Mouse (Mus musculus) E14TG2a.4 (cell line): ENCODE measurements around the gene Sema5a.

Experiments used
- H3K27me3 ChIP-seq: 2 replicates; pipeline ENCODE4 v1.6.1; 2014; ENCODE audit warnings: low read length, control low read depth; ENCODE audit not compliant: insufficient read depth
- H3K36me3 ChIP-seq: 2 replicates; pipeline ENCODE4 v1.6.1; 2014; ENCODE audit warnings: low read length, control low read depth; ENCODE audit not compliant: insufficient read depth
- H3K4me1 ChIP-seq: replicated peaks from 2 replicates; pipeline ENCODE4 v1.6.1; 2014; ENCODE audit warnings: low read depth, low read length, control low read depth
- H3K4me3 ChIP-seq: replicated peaks from 2 replicates; pipeline ENCODE4 v1.5.1; 2014; ENCODE audit warnings: mild to moderate bottlenecking, low read length
- H3K9me3 ChIP-seq: 2 replicates; pipeline ENCODE4 v1.6.1; 2014; ENCODE audit warnings: low read length, control low read depth
- CTCF ChIP-seq: conservative IDR thresholded peaks from 2 replicates; pipeline ENCODE4 v1.5.1; 2014; ENCODE audit warnings: low read length
- NANOG ChIP-seq: IDR thresholded peaks from 2 replicates; pipeline ENCODE4 v1.6.1; 2014; ENCODE audit warnings: borderline replicate concordance, low read length, mixed read lengths
- POU5F1 ChIP-seq: IDR thresholded peaks from 2 replicates; pipeline ENCODE4 v1.6.1; 2014; ENCODE audit warnings: low read length, borderline replicate concordance

The Sema5a gene

DNA sequence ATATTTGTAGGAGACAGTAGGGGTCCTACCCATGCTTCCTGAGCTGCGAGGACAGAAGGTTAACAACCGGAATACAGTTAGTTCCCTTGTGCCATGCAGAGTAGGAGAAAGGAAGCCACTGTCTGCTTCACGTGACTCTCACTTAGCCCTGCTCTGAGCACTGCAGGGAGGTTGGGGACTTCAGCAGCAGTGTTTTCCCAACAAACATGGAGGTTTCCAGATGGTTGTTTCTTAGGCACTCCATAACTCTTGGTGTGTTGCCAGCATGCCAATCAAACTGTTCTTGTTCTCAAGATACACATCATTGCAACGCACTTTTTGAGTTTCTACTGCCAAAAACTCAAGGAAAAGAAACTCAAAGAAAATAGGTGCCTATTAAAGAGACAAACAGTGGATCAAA lies 440.5 kb downstream of the Sema5a start:
- no peaks in the 10 kb centered on the region for H3K4me1 ChIP-seq
- no peak for TF ChIP-seq POU5F1
- no peak for TF ChIP-seq CTCF
- no peak for TF ChIP-seq NANOG
- H3K36me3 ChIP-seq, result no peaks in the 10 kb centered on the region
- H3K9me3 ChIP-seq, result peaks cover 3% of the 10 kb centered on the region; the same call in 1 of the 2 replicates
- H3K27me3 ChIP-seq, result no peaks in the 10 kb centered on the region
- H3K4me3 ChIP-seq, result no peak overlapping the region

DNA sequence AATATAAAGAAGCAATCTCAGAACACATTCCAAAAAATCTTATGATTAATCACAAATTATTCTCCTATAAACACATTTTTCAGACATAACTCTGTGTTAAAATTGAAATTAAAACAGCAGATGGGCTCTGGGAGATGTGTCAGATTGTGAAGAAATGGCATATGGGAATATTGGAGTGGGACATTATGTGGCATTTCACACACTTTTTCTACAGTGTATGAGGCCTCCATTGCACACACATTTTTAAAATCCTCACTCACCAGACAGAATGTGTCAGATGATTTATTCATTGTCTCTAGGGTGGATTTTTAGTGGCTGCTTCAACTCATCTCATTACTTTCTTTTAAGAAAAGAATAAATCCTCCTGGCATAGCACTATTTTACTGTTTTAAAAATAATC lies 446.4 kb downstream of the Sema5a start:
- H3K36me3 ChIP-seq, result no peaks in the 10 kb centered on the region
- TF ChIP-seq NANOG (no peak), POU5F1 (no peak), CTCF (no peak)
- H3K4me3 ChIP-seq, result no peak overlapping the region
- H3K27me3 ChIP-seq, result no peaks in the 10 kb centered on the region
- no peaks in the 10 kb centered on the region; the same call in 1 of the 2 replicates for H3K9me3 ChIP-seq
- H3K4me1 ChIP-seq, result no peaks in the 10 kb centered on the region

DNA sequence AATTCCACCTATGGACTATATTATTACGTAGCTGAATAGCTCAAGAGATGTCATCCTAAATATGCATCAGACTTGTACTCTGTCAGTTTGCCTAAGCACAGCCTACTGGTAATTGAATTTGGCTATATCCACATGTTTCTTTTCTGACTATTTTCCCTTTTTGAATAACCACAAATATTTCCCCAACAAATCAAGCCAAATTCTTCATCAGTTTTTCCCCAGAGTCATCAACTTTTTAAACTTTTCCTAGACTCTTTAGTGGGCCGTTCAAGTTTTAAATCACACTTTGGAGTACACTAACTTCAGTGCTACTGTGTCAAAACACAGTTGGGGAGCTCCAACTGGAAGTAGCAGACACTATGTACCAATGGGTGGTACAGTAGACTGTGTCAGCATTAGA lies 448.4 kb downstream of the Sema5a start:
- H3K27me3 ChIP-seq, result no peaks in the 10 kb centered on the region
- H3K9me3 ChIP-seq, result no peaks in the 10 kb centered on the region
- H3K4me3 ChIP-seq, result no peak overlapping the region
- no peak for TF ChIP-seq NANOG
- TF ChIP-seq POU5F1, result no peak
- TF ChIP-seq CTCF, result no peak
- no peaks in the 10 kb centered on the region for H3K4me1 ChIP-seq
- H3K36me3 ChIP-seq, result no peaks in the 10 kb centered on the region

GRCm38 (mm10) chr15:32717298-32717985 lies 472.8 kb downstream of the Sema5a start:
- no peak for TF ChIP-seq CTCF
- no peak for TF ChIP-seq NANOG
- no peak for TF ChIP-seq POU5F1
- Histone ChIP-seq H3K4me1 (no peaks in the 10 kb centered on the region), H3K27me3 (no peaks in the 10 kb centered on the region), H3K4me3 (no peak overlapping the region), H3K9me3 (no peaks in the 10 kb centered on the region), H3K36me3 (no peaks in the 10 kb centered on the region)

- TF ChIP-seq CTCF (peak; percentile 72), POU5F1 (no peak), NANOG (no peak)
Measured at GRCm38 (mm10) chr15:32718293-32718963, 473.8 kb downstream of the Sema5a start.

DNA sequence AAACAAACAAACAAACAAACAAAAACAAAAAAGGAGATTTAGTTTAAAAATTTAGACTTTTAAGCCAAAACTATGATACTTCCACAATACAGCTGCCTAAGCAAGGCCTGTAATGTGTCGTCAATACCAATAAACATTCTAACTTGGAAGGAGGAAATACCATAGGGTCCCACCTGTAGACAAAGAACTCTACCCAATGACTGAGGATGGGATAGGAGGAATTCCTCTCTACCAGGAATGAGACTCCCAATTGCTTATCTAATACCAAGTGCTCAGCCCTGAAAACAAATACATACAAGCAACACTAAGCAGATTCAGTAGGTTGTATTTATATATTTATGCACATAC lies 474.3 kb downstream of the Sema5a start:
- H3K4me3 ChIP-seq, result no peak overlapping the region
- H3K9me3 ChIP-seq, result no peaks in the 10 kb centered on the region; the same call in 1 of the 2 replicates
- H3K27me3 ChIP-seq, result no peaks in the 10 kb centered on the region
- no peaks in the 10 kb centered on the region for H3K36me3 ChIP-seq
- H3K4me1 ChIP-seq, result no peaks in the 10 kb centered on the region
- TF ChIP-seq NANOG, result no peak
- no peak for TF ChIP-seq CTCF
- TF ChIP-seq POU5F1, result no peak

More at GRCm38 (mm10) chr15:32718293-32718963, 473.8 kb downstream of the Sema5a start:
- no peaks in the 10 kb centered on the region for H3K36me3 ChIP-seq
- H3K4me3 ChIP-seq, result no peak overlapping the region
- H3K4me1 ChIP-seq, result no peaks in the 10 kb centered on the region
- no peaks in the 10 kb centered on the region for H3K9me3 ChIP-seq
- no peaks in the 10 kb centered on the region for H3K27me3 ChIP-seq

DNA sequence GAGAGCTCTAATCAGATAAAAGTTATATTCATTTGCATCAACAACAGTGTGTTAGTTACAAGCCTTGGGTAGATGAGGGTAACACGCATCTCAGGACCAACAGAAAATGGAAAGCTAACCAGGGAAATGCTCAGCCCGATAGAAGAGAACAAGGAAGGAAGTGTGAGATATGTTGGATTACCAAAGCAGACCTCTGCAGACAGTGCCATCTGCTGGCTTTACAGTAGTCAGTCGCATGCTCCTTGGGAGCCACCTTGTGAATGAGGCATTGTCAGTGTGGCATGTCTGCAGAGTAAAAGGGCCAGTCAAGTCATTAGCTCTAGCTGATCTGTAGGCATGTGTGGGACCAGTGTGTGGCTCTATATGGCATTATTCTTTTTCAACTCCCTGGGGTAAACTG lies 486.2 kb downstream of the Sema5a start:
- H3K9me3 ChIP-seq, result no peaks in the 10 kb centered on the region
- TF ChIP-seq CTCF (peak; percentile 24), NANOG (no peak)

More for the DNA sequence above, 486.2 kb downstream of the Sema5a start:
- Histone ChIP-seq H3K4me1 (no peaks in the 10 kb centered on the region), H3K4me3 (no peak overlapping the region), H3K36me3 (no peaks in the 10 kb centered on the region), H3K27me3 (no peaks in the 10 kb centered on the region)
